Mouse (Mus musculus) midbrain, embryonic 16.5 days (tissue): Measurements from ENCODE around the gene Cemip. TPM values are rescaled to one million over a fixed set of nuclear protein-coding genes. Genes with fewer than 3 reads are reported as not detected.
A peak's percentile ranks its signal among the peaks of the same experiment; 100 is the strongest.

Experiments
- ATAC-seq: fragments of 200-750 bp; cut with Nextera tagmentation; 2 replicates; pipeline ENCODE4 v1.8.0; 2017; ENCODE audit warnings: moderate TSS enrichment
- H3K27ac ChIP-seq: fragments of 300-500 bp; sonication (generic); 2 replicates; pipeline ENCODE4 v1.5.1; 2014; ENCODE audit warnings: mild to moderate bottlenecking, low read length, mixed read lengths
- H3K27me3 ChIP-seq: fragments of 300-500 bp; sonication (generic); 2 replicates; pipeline ENCODE4 v1.6.1; 2014; ENCODE audit warnings: low read depth, low read length, mixed read lengths; ENCODE audit not compliant: control insufficient read depth, insufficient read depth
- H3K36me3 ChIP-seq: fragments of 300-500 bp; sonication (generic); 2 replicates; pipeline ENCODE4 v1.6.1; 2014; ENCODE audit warnings: mild to moderate bottlenecking, low read length, moderate library complexity, mixed read lengths; ENCODE audit not compliant: control insufficient read depth, insufficient read depth
- H3K4me1 ChIP-seq: fragments of 300-500 bp; sonication (generic); 2 replicates; pipeline ENCODE4 v1.6.1; 2014; ENCODE audit warnings: mild to moderate bottlenecking, low read length, mixed read lengths; ENCODE audit not compliant: control insufficient read depth, insufficient read depth
- H3K4me2 ChIP-seq: fragments of 300-500 bp; sonication (generic); 2 replicates; pipeline ENCODE4 v1.6.1; 2014; ENCODE audit warnings: mild to moderate bottlenecking, low read length, mixed read lengths
- H3K4me3 ChIP-seq: fragments of 300-500 bp; sonication (generic); 2 replicates; pipeline ENCODE4 v1.5.1; 2014; ENCODE audit warnings: low read depth, mild to moderate bottlenecking, low read length, moderate library complexity, mixed read lengths
- H3K9ac ChIP-seq: fragments of 300-500 bp; sonication (generic); 2 replicates; pipeline ENCODE4 v1.6.1; 2014; ENCODE audit warnings: low read depth, low read length, mixed read lengths
- H3K9me3 ChIP-seq: fragments of 300-500 bp; sonication (generic); replicated peaks from 2 replicates; pipeline ENCODE4 v1.6.1; 2014; ENCODE audit warnings: mild to moderate bottlenecking, low read length, mixed read lengths; ENCODE audit not compliant: control insufficient read depth, poor library complexity, severe bottlenecking
- WGBS: fragments of 180-500 bp; shearing (Covaris S2); extraction: QIAGEN DNeasy Blood & Tissue Kit; methylation state at CpG from one replicate; pipeline ENCODE4 v1.1.7; 2014; 5-methylcytosine and 5-hydroxymethylcytosine counted together
- polyA plus RNA-seq: library from polyadenylated mRNA; unstranded; fragments of >200 nt; fragmentation: Nextera tagmentation; extraction: Ambion mirVana; gene quantifications from 2 replicates; pipeline ENCODE4 v1.2.1, GENCODE M21; 2015

The Cemip gene
- polyA plus RNA-seq, 1 experiment from 2014 or later: 0.75 TPM

DNA sequence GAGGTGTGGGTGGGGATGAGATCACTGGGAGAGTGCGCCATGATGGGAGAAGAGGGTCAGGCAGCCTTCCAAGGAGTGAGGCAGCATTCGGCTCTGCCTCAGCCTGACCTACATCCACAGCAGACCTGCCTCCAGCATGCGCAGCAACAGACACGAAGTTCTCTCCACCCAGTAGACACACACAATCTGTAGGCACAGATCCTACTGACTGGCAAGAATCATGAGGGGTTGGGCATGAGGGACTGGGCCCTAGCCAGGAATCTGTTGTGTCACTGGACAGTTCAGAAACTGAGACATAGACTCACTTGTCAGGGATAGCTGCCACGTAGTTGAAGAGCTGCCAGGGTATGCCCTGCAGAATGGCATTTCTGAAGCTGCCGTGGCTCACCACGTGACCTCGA, 144.6 kb downstream of the Cemip start:
- H3K4me1 ChIP-seq: no peaks in the 10 kb centered on the region
- no peak overlapping the region for H3K27ac ChIP-seq
- H3K36me3 ChIP-seq: no peaks in the 10 kb centered on the region
- H3K9me3 ChIP-seq: no peaks in the 10 kb centered on the region
- H3K27me3 ChIP-seq: no peaks in the 10 kb centered on the region
- no peak overlapping the region for H3K9ac ChIP-seq
- no peak for ATAC-seq
- no peak overlapping the region for H3K4me3 ChIP-seq
- no peak overlapping the region for H3K4me2 ChIP-seq
- 94% methylated on average over 8 of the region's 8 CpGs for WGBS

DNA sequence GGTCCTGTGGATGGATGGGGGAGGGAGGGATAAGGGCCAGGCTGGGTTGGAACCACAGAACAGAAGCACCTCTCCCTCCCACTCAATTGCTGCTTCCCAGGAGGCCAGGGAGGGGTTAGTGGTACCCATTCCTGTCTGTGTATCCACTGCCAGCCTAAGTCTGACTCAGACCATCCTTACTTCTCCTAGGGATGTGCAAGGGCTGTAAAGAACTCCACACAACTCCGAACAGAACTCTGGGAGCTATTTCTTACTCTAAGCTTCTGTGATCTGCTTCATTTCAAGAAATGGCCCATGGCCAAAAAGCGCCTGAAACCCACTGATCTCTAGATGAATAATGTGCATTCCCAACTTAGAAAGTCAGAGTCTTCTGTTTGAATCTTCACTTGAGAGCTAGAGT, 146.2 kb downstream of the Cemip start:
- no peak for ATAC-seq
- no peaks in the 10 kb centered on the region for H3K27me3 ChIP-seq
- no peaks in the 10 kb centered on the region for H3K9me3 ChIP-seq
- H3K4me1 ChIP-seq: no peaks in the 10 kb centered on the region
- H3K27ac ChIP-seq: no peak overlapping the region
- no peak overlapping the region for H3K4me3 ChIP-seq
- H3K36me3 ChIP-seq: no peaks in the 10 kb centered on the region
- H3K4me2 ChIP-seq: no peak overlapping the region
- 82% methylated on average over 2 of the region's 2 CpGs for WGBS
- no peak overlapping the region for H3K9ac ChIP-seq

DNA sequence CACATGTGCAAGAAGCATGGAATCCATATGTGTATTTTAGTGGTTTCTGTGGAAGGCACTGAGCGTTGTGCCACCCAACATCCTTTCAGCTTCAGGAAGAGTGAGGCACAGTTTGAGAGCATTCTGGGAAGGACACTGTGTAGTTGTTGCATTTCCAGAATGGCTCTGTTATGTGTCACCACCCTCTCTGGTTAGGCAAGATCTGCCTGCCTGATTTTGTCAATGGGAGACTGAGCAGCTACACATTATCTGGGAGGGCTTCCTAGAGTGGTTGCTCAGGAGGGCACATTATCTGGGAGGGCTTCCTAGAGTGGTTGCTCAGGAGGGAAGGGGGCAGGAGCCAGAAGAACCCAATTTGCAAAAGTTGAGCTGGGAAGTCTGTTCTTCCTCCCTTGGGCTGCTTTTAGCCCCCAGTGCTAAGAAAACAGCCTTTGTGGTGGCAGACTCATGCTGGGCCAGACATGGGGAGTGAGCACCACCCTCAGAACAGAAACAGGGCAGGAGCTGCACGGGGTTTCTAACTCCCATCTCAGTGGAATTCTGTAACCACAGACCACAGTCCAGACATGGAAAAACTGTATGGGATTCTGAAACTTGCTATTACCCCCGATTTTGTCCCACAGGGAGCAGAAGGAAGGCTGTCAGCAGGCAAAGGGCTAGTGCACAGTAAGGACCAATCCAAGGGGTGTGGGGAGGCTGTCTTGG, 147.1 kb downstream of the Cemip start:
- Histone ChIP-seq H3K9me3 (no peaks in the 10 kb centered on the region), H3K36me3 (no peaks in the 10 kb centered on the region), H3K27ac (no peak overlapping the region), H3K4me1 (no peaks in the 10 kb centered on the region), H3K27me3 (no peaks in the 10 kb centered on the region), H3K4me3 (no peak overlapping the region), H3K4me2 (no peak overlapping the region), H3K9ac (no peak overlapping the region)
- ATAC-seq: no peak
- 75% methylated on average over 3 of the region's 3 CpGs for WGBS

DNA sequence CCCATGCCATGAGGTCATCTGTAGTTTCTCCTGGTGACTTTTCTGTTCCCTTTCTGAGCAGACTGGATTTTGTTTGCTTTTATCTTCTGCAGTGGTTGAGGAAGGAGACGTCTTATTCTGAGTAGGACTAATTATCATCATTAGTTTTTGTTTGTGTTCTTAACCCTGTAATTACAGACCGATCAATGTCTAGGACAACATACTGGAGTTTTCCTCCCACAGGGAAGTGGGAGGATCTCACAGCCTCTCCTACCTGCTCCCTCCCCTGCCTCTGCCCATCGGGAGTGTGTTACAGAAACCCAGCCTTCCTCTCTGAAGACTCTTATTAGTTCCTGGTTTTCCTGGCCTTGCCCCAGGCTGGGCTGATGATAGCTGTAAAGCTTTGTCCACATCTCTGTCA, 164.7 kb downstream of the Cemip start:
- Histone ChIP-seq H3K9me3 (no peaks in the 10 kb centered on the region), H3K9ac (no peak overlapping the region), H3K27ac (no peak overlapping the region), H3K27me3 (no peaks in the 10 kb centered on the region), H3K4me3 (no peak overlapping the region), H3K4me1 (no peaks in the 10 kb centered on the region), H3K36me3 (no peaks in the 10 kb centered on the region), H3K4me2 (no peak overlapping the region)
- no peak for ATAC-seq
- WGBS: 72% methylated on average over 3 of the region's 3 CpGs

DNA sequence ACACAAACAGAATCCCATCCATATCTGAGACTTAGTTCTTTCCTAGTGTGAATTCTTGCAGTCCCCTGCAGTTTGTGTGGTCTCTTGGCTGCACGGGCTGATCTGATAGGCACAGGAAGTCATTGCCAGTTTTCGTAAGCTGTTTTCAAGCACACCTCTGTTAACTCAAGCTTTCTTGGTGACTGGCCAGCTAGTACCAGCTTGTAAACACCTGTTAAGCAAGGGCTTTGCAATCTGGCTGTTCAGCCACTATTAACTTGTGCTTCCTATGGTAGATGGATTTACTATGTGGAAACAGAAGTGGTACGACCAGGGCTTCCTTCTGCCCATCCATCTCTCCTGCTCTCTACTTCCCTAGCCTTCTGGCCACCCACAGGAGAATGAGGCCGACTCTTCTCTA, 166.1 kb downstream of the Cemip start:
- 88% methylated on average over 4 of the region's 4 CpGs for WGBS
- H3K4me3 ChIP-seq: no peak overlapping the region
- no peak overlapping the region for H3K27ac ChIP-seq

DNA sequence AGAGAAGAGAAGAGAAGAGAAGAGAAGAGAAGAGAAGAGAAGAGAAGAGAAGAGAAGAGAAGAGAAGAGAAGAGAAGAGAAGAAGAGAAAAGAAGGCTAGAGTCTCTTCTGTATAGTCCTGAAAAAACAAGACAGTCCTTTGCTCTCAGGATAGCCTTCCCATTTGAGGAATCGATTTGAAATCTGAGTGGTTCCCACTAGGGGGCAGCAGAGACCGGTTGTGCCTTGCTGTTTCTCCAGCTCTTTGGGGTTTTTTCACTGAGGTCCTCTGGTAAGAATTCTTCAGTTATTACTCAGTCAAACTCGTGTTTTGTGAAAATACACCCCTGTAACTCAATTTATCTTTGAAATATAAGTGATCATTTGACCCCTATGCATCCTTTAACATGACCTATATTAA, 171.7 kb downstream of the Cemip start:
- peak; percentile 80 for ATAC-seq
- Histone ChIP-seq H3K9ac (no peak overlapping the region), H3K4me2 (no peak overlapping the region), H3K9me3 (no peaks in the 10 kb centered on the region), H3K36me3 (no peaks in the 10 kb centered on the region), H3K4me1 (no peaks in the 10 kb centered on the region), H3K27ac (no peak overlapping the region), H3K4me3 (no peak overlapping the region), H3K27me3 (no peaks in the 10 kb centered on the region)
- 0% methylated on average over 3 of the region's 3 CpGs for WGBS

More for the DNA sequence above, 166.1 kb downstream of the Cemip start:
- H3K4me1 ChIP-seq: no peaks in the 10 kb centered on the region
- no peak overlapping the region for H3K4me2 ChIP-seq
- no peaks in the 10 kb centered on the region for H3K9me3 ChIP-seq
- ATAC-seq: no peak
- no peaks in the 10 kb centered on the region for H3K27me3 ChIP-seq
- no peak overlapping the region for H3K9ac ChIP-seq
- H3K36me3 ChIP-seq: no peaks in the 10 kb centered on the region

DNA sequence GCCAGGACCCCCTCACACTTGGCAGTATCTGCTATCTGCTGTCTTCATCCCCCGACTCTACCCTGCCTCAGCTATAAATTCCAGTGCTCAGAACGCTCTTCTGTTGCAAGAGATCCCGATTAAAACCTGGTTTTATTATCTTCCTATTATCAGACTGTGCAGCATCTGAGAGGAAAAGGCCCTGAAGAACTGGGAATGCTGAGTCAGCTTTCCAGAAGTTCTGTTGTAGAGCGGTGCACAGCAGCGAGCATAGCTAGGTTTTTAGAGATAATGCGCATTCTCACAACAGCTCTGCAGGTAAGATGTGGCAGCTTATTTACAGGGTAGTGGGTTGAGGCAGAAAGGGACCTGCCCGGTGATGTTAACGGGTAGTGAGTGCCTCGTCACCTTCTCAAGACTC, 172.3 kb downstream of the Cemip start:
- no peaks in the 10 kb centered on the region for H3K9me3 ChIP-seq
- WGBS: 75% methylated on average over 9 of the region's 9 CpGs
- no peaks in the 10 kb centered on the region for H3K4me1 ChIP-seq
- H3K27me3 ChIP-seq: no peaks in the 10 kb centered on the region
- H3K4me2 ChIP-seq: no peak overlapping the region
- H3K27ac ChIP-seq: no peak overlapping the region
- no peak overlapping the region for H3K4me3 ChIP-seq
- no peaks in the 10 kb centered on the region for H3K36me3 ChIP-seq
- ATAC-seq: no peak
- no peak overlapping the region for H3K9ac ChIP-seq

DNA sequence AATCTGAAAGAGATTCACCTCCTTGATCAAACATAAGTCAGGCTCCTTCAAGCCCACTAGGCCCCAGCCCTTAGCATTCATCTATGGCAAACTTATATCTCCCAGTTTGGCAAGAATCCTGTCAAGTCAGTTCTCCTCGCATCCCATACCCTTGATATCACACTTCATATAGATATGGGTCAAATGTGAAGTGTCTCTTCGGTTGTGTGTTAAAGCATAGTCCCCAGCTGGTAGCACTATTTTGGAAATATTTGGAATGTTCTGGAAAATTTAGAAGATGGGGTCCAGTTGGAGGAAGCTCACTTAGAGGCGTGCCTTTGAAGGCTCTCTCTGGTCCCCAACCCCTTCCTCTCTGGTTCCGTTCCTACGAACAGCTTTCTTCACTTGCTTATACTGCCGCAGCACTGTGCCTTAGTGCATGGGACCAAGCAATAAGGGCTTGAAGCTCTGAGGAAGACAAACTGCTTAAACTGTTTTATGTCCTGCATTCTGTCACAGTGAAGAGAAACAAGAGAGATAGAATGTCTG, 172.8 kb downstream of the Cemip start:
- no peaks in the 10 kb centered on the region for H3K4me1 ChIP-seq
- H3K4me2 ChIP-seq: no peak overlapping the region
- no peaks in the 10 kb centered on the region for H3K9me3 ChIP-seq
- H3K27me3 ChIP-seq: no peaks in the 10 kb centered on the region
- no peak overlapping the region for H3K9ac ChIP-seq
- no peaks in the 10 kb centered on the region for H3K36me3 ChIP-seq
- no peak for ATAC-seq
- H3K27ac ChIP-seq: no peak overlapping the region
- no peak overlapping the region for H3K4me3 ChIP-seq
- WGBS: 91% methylated on average over 6 of the region's 6 CpGs

DNA sequence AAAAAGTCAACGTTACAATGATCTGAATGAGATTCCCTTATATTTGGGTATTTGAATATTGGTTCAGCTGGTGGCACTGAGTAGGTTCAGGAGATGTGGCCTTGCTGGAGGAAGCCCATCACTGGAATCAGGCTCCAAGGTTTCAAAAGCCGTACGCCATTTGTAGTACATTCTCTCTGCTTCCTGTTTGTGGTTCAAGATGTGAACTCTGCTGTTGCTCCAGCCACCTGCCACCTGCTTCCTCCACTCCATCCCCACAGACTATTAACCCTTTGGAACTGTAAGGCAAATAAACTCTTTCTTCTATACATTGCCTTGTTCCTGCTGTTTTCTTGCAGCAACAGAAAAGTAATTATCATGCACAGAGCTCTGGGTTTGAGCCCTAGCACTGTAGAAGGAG, 174.4 kb downstream of the Cemip start:
- H3K36me3 ChIP-seq: no peaks in the 10 kb centered on the region
- WGBS: 86% methylated on average over 3 of the region's 3 CpGs
- H3K27me3 ChIP-seq: no peaks in the 10 kb centered on the region
- no peak overlapping the region for H3K4me3 ChIP-seq
- H3K27ac ChIP-seq: no peak overlapping the region
- H3K9me3 ChIP-seq: no peaks in the 10 kb centered on the region
- H3K9ac ChIP-seq: no peak overlapping the region
- no peak for ATAC-seq
- no peak overlapping the region for H3K4me2 ChIP-seq
- no peaks in the 10 kb centered on the region for H3K4me1 ChIP-seq
